Mouse (Mus musculus): Measurements from ENCODE around the gene Arhgap44. TPM values are rescaled to one million over a fixed set of nuclear protein-coding genes. Genes with fewer than 3 reads are reported as not detected.

Gene Arhgap44
- polyA plus RNA-seq, 2 experiments from 2014 or later, result 0.29 to 0.31 TPM

GRCm38 (mm10) chr11:65135251-65135739 is 27.5 kb downstream of the Arhgap44 start:
- no peak for ATAC-seq

GRCm38 (mm10) chr11:65133661-65134060 is 29.1 kb downstream of the Arhgap44 start:
- no peak for ATAC-seq

- no peak for ATAC-seq
These were observed 33.7 kb downstream of the Arhgap44 start for GRCm38 (mm10) chr11:65129110-65129509.

- no peak for ATAC-seq
These were observed 34.1 kb downstream of the Arhgap44 start for GRCm38 (mm10) chr11:65128666-65129065.

- ATAC-seq, result no peak
These were observed 36.2 kb downstream of the Arhgap44 start for GRCm38 (mm10) chr11:65126566-65126965.

GRCm38 (mm10) chr11:65124913-65125418 is 37.8 kb downstream of the Arhgap44 start:
- no peak for ATAC-seq

GRCm38 (mm10) chr11:65120276-65120675 is 42.5 kb downstream of the Arhgap44 start:
- ATAC-seq, result no peak

- ATAC-seq, result no peak
These were observed 47.0 kb downstream of the Arhgap44 start for GRCm38 (mm10) chr11:65115811-65116210.

- no peak for ATAC-seq
These were observed 50.7 kb downstream of the Arhgap44 start for GRCm38 (mm10) chr11:65112086-65112485.

GRCm38 (mm10) chr11:65111651-65112050 is 51.1 kb downstream of the Arhgap44 start:
- no peak for ATAC-seq

GRCm38 (mm10) chr11:65110058-65110457 is 52.7 kb downstream of the Arhgap44 start:
- ATAC-seq, result no peak

- ATAC-seq, result no peak
These were observed 55.0 kb downstream of the Arhgap44 start for GRCm38 (mm10) chr11:65107734-65108171.

GRCm38 (mm10) chr11:65107151-65107550 is 55.6 kb downstream of the Arhgap44 start:
- no peak for ATAC-seq

- ATAC-seq, result no peak
These were observed 58.7 kb downstream of the Arhgap44 start for GRCm38 (mm10) chr11:65104076-65104475.

- no peak for ATAC-seq
These were observed 61.6 kb downstream of the Arhgap44 start for GRCm38 (mm10) chr11:65101206-65101605.

- ATAC-seq, result no peak
These were observed 62.7 kb downstream of the Arhgap44 start for GRCm38 (mm10) chr11:65100031-65100430.

- ATAC-seq, result no peak
These were observed 65.2 kb downstream of the Arhgap44 start for GRCm38 (mm10) chr11:65097526-65098070.

GRCm38 (mm10) chr11:65096866-65097265 is 65.9 kb downstream of the Arhgap44 start:
- ATAC-seq, result no peak

- ATAC-seq, result no peak
These were observed 69.9 kb downstream of the Arhgap44 start for GRCm38 (mm10) chr11:65092851-65093250.

GRCm38 (mm10) chr11:65090386-65090785 is 72.4 kb downstream of the Arhgap44 start:
- ATAC-seq, result no peak

- no peak for ATAC-seq
These were observed 72.8 kb downstream of the Arhgap44 start for GRCm38 (mm10) chr11:65089982-65090381.

GRCm38 (mm10) chr11:65089282-65089681 is 73.5 kb downstream of the Arhgap44 start:
- ATAC-seq, result no peak

GRCm38 (mm10) chr11:65088451-65089222 is 74.1 kb downstream of the Arhgap44 start:
- no peak for ATAC-seq

GRCm38 (mm10) chr11:65080761-65081160 is 82.0 kb downstream of the Arhgap44 start:
- ATAC-seq, result no peak
